Mouse (Mus musculus) lung, embryonic 16.5 days (tissue): ENCODE results near the gene Ednra. TPM values are rescaled to one million over a fixed set of nuclear protein-coding genes. Genes with fewer than 3 reads are reported as not detected.

ENCODE experiments used
- ATAC-seq: fragments of 200-750 bp; cut with Nextera tagmentation; 2 replicates; pipeline ENCODE4 v1.8.0; 2017; ENCODE audit warnings: low read depth, mild to moderate bottlenecking, moderate library complexity
- H3K27ac ChIP-seq: fragments of 300-500 bp; sonication (generic); 2 replicates; pipeline ENCODE4 v1.5.1; 2014; ENCODE audit warnings: mild to moderate bottlenecking, control low read depth, low read length
- H3K27me3 ChIP-seq: fragments of 300-500 bp; sonication (generic); 2 replicates; pipeline ENCODE4 v1.6.1; 2014; ENCODE audit warnings: low read depth, low read length, mixed read lengths; ENCODE audit not compliant: control insufficient read depth, insufficient read depth
- H3K36me3 ChIP-seq: fragments of 300-500 bp; sonication (generic); 2 replicates; pipeline ENCODE4 v1.6.1; 2014; ENCODE audit warnings: low read length; ENCODE audit not compliant: control insufficient read depth, insufficient read depth
- H3K4me1 ChIP-seq: fragments of 300-500 bp; sonication (generic); replicated peaks from 2 replicates; pipeline ENCODE4 v1.6.1; 2014; ENCODE audit warnings: low read length, mixed read lengths; ENCODE audit not compliant: control insufficient read depth, insufficient read depth
- H3K4me2 ChIP-seq: fragments of 300-500 bp; sonication (generic); 2 replicates; pipeline ENCODE4 v1.6.1; 2014; ENCODE audit warnings: low read depth, low read length, control low read depth
- H3K4me3 ChIP-seq: fragments of 300-500 bp; sonication (generic); 2 replicates; pipeline ENCODE4 v1.5.1; 2014; ENCODE audit warnings: mild to moderate bottlenecking, low read length, control low read depth
- H3K9ac ChIP-seq: fragments of 300-500 bp; sonication (generic); 2 replicates; pipeline ENCODE4 v1.6.1; 2014; ENCODE audit warnings: low read length, control low read depth
- H3K9me3 ChIP-seq: fragments of 300-500 bp; sonication (generic); 2 replicates; pipeline ENCODE4 v1.6.1; 2016; ENCODE audit warnings: low read length; ENCODE audit not compliant: control insufficient read depth
- WGBS: fragments of 180-500 bp; shearing (Covaris S2); extraction: QIAGEN DNeasy Blood & Tissue Kit; methylation state at CpG from one replicate; pipeline ENCODE4 v1.1.7; 2014; 5-methylcytosine and 5-hydroxymethylcytosine counted together
- polyA plus RNA-seq: library from polyadenylated mRNA; unstranded; fragments of >200 nt; fragmentation: Nextera tagmentation; extraction: Ambion mirVana; gene quantifications from 2 replicates; pipeline ENCODE4 v1.2.1, GENCODE M21; 2015

Ednra gene
- 109 and 113 TPM in 2 replicates for polyA plus RNA-seq

DNA sequence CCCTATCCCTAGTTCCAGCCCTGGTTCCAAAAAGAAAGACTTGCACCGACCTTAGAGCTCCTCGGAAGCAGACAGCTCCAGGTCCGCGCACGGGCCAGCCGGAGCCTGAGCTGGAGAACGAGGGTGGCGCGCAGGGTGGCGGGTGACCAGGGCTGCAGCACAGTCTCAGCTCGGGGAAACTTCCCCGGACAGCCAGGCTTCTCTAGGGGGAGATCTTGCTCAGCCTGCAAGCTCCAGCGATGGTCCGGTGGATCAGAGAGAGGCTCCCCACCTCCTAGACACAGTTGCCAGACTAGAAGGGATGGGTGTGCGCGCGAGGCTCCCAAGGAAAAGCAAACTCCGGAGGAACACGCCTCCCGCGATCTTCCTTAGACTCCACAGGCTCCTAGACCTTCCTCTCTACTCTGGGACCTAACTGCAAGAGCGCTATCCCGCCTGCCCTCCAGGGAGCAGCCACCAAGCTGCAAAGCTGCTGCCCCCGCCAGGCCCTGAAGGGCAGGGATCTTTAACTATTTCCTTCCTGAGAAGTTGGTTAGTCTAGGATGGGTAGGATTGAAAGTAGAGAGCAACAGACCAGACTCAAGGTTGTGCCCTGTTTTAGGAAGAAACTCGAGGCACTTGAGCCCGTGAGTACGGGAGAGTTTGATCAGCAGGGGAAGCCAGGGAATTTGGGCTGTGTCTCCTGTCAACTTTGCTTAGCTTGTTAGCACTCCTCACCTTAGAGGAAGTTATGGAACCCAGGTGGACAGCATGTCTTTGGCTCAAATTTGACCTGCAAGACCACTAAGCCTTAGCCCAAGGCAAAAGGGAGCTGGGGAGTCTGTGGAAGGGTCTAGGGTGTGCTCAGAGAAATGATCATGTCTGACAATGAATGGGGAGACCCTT, at the start of gene Ednra:
Gene Ednra (minus strand): TSS at position 419 of the 885 bp plus-strand sequence.
- WGBS: 2% methylated on average over 27 of the region's 27 CpGs
- peaks cover 3% of the 10 kb centered on the region; the same call in 1 of the 2 replicates for H3K4me1 ChIP-seq

DNA sequence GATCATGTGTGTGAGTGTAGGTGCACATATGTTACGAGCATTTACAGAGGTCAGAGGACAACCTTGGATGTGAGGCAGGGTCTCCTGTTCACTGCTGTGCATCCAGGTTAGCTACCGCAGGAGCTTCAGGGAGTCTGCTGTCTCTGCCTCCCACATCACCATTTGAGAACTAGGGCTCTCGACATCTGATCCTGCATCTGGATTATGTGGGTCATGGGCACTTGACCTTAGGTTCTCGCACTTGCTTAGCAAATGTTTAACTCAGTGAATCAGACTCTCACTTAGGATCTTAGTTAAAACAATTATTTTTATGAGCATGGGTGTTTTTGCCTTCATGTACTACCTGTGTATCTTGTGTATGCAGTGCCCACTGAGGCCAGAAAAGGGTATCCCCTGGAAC, 49.6 kb upstream of the Ednra start:
- Histone ChIP-seq H3K27me3 (no peaks in the 10 kb centered on the region), H3K9ac (no peak overlapping the region), H3K36me3 (no peaks in the 10 kb centered on the region), H3K27ac (no peak overlapping the region), H3K4me1 (peaks cover 6% of the 10 kb centered on the region; the same call in 1 of the 2 replicates), H3K4me3 (no peak overlapping the region), H3K4me2 (no peak overlapping the region), H3K9me3 (no peaks in the 10 kb centered on the region)
- no peak for ATAC-seq
- WGBS: 64% methylated on average over 4 of the region's 4 CpGs

More for the DNA sequence above, at the start of gene Ednra:
- ATAC-seq: peak; percentile 89
- Histone ChIP-seq H3K9me3 (no peaks in the 10 kb centered on the region), H3K9ac (peak within 1 kb of the TSS; percentile 85), H3K36me3 (peaks cover under 1% of the 10 kb centered on the region; the same call in 1 of the 2 replicates), H3K4me2 (peak within 1 kb of the TSS; percentile 68), H3K4me3 (peak within 1 kb of the TSS; percentile 72), H3K27ac (peak within 1 kb of the TSS; percentile 98), H3K27me3 (no peaks in the 10 kb centered on the region)

DNA sequence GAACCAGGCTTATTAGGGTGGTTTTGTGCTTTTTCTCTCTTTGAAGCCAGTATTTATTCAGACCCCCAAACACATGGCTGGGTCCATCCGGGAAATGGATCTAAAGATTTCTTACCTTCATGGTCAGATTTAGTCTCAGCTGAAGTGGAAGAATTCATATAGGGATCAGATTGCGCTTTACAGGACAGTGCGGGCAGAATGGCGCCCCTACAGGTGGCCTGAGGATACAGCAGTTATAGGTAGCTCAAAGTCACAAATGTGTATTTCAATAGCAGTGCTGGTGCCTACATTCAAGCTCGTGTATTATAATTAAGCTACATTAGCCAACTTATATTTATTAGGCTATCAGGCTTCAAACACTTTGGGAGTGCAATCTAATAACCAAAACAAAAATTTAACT, 49.0 kb upstream of the Ednra start:
- no peak for ATAC-seq
- no peak overlapping the region for H3K4me3 ChIP-seq
- peaks cover 6% of the 10 kb centered on the region; the same call in 1 of the 2 replicates for H3K4me1 ChIP-seq
- no peak overlapping the region for H3K27ac ChIP-seq
- H3K9me3 ChIP-seq: no peaks in the 10 kb centered on the region
- no peaks in the 10 kb centered on the region for H3K27me3 ChIP-seq
- WGBS: 71% methylated on average over 5 of the region's 5 CpGs
- no peak overlapping the region for H3K9ac ChIP-seq
- H3K36me3 ChIP-seq: no peaks in the 10 kb centered on the region
- H3K4me2 ChIP-seq: no peak overlapping the region

DNA sequence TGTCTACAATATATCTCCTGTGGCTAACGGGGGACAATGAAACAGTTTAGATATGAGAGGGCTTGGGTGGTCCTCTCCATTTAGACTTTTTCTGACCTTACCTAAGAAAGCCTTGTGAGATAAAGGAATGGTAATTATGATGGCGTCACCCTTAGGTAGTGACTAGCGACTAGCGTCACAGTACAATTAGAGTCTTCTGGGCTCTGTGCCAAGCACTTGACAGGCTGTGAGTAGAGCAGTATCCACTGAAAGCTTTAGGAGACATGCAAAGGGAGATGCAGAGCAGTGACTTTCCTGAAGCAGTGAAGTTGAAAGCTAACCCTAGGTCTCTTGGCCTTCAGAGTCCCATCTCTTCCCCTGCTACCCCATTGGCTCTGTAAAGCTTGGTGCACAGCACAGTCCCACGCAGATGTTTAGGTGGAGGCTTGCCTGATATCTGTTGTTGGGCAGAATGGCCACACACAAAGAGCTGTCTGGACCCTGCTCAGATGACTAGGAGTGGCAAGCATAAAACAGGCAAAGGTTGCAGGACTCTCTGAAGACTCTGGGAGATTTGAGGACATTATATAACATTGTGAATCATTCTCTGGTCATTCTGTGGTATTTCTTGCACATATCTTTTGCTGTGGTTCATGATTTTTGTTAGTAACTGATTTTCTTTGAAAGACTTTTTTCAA, 48.1 kb upstream of the Ednra start:
- ATAC-seq: peak; percentile 84
- Histone ChIP-seq H3K36me3 (no peaks in the 10 kb centered on the region), H3K9ac (no peak overlapping the region), H3K4me1 (peaks cover 6% of the 10 kb centered on the region; the same call in 1 of the 2 replicates), H3K9me3 (no peaks in the 10 kb centered on the region), H3K27ac (peak overlapping the region; percentile 57), H3K4me3 (no peak overlapping the region), H3K4me2 (no peak overlapping the region), H3K27me3 (no peaks in the 10 kb centered on the region)
- WGBS: 11% methylated on average over 5 of the region's 5 CpGs

DNA sequence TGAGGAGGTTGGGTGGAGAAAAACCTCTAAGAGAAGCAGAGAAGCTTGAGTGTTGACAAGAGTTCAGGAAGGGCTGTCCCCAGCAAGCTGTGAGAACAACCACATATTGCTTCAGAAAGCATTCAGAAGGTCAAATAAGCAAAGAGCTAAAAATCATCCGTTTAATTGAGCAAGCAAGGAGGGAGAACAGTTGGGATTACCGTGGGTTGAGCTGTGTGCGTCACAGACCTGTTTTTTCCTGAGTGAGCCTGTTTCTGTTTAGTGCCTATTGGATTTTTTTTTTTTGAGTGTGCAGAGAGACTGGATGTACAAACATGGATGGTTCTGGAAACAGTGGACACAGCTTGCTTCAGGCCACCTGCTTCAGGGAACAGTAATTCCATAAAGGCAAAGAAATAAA, 46.7 kb upstream of the Ednra start:
- Histone ChIP-seq H3K9me3 (no peaks in the 10 kb centered on the region), H3K27ac (no peak overlapping the region), H3K4me3 (no peak overlapping the region), H3K4me2 (no peak overlapping the region), H3K9ac (no peak overlapping the region), H3K27me3 (no peaks in the 10 kb centered on the region), H3K36me3 (no peaks in the 10 kb centered on the region), H3K4me1 (peaks cover 6% of the 10 kb centered on the region; the same call in 1 of the 2 replicates)
- ATAC-seq: no peak
- 74% methylated on average over 3 of the region's 3 CpGs for WGBS

DNA sequence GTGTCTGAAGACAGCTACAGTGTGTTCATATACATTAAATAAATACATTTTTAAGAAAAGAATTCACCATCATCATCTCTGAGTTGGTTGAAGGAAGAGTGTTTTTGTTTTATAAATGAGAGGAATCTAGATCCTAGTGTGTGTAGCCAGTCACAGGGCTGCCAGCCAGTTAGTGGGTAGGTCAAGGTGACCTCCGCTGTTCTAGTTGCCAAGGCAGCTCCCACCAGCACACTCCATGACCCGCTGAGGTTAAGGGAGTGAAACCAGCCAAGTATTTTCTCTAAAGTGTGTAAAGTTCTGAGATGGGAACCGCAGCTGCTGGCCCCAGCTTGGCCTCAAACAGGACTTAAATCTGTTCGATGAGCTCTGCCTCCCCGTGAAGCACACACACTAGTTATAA, 44.7 kb upstream of the Ednra start:
- Histone ChIP-seq H3K4me1 (peaks cover 6% of the 10 kb centered on the region; the same call in 1 of the 2 replicates), H3K4me3 (no peak overlapping the region), H3K4me2 (no peak overlapping the region), H3K27ac (no peak overlapping the region), H3K9me3 (no peaks in the 10 kb centered on the region), H3K9ac (no peak overlapping the region), H3K36me3 (no peaks in the 10 kb centered on the region), H3K27me3 (no peaks in the 10 kb centered on the region)
- 83% methylated on average over 5 of the region's 5 CpGs for WGBS
- ATAC-seq: no peak

DNA sequence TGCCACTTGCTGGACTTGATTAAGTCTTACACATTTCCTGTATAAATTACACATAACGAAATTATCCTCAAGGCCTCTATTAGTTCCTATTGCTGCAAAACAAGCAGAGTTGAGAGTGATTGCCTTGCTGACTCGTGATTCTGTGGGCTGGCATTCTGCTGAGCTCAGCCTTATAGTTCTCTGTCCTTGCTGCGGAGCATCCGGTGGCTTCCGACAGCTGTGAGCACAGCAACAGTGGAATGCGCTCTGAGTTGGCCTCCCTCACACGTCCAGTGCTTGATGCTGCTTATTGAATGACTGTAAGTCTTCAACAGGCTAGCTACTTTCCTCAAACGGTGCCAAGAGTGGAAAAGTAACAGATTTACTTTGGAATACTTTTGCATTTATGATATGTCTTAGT, 40.0 kb upstream of the Ednra start:
- Histone ChIP-seq H3K4me2 (no peak overlapping the region), H3K27me3 (no peaks in the 10 kb centered on the region), H3K9ac (no peak overlapping the region), H3K27ac (peak overlapping the region; percentile 24; the same call in 1 of the 2 replicates), H3K36me3 (no peaks in the 10 kb centered on the region), H3K4me1 (no peaks in the 10 kb centered on the region), H3K4me3 (no peak overlapping the region), H3K9me3 (0 out of 2 replicates have a peak, but pooled peaks cover 6% of the 10 kb centered on the region)
- WGBS: 35% methylated on average over 8 of the region's 8 CpGs
- ATAC-seq: peak; percentile 84

DNA sequence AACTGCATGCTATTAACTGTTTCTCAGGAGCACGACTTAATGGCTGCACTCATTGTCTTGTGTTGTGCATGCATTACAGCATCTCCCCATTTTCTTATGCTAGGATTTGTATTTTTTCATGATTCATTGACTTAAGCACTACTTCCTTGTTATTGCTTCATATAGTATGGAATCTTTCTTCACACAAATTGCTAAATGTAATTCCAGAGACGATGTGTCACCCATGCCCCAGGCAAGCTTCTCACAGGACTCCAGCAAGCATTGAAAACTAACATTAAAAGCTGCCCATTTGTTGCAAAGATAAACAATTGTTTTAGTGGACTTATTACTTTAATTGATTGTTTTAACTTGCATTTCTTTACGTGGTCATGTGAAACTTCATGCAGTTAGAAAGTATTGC, 38.7 kb upstream of the Ednra start:
- H3K9me3 ChIP-seq: 0 out of 2 replicates have a peak, but pooled peaks cover 6% of the 10 kb centered on the region
- no peak overlapping the region for H3K4me3 ChIP-seq
- ATAC-seq: no peak
- H3K27me3 ChIP-seq: no peaks in the 10 kb centered on the region
- no peaks in the 10 kb centered on the region for H3K4me1 ChIP-seq
- WGBS: 67% methylated on average over 3 of the region's 3 CpGs
- no peak overlapping the region for H3K9ac ChIP-seq
- no peak overlapping the region for H3K4me2 ChIP-seq
- H3K27ac ChIP-seq: no peak overlapping the region
- no peaks in the 10 kb centered on the region for H3K36me3 ChIP-seq

DNA sequence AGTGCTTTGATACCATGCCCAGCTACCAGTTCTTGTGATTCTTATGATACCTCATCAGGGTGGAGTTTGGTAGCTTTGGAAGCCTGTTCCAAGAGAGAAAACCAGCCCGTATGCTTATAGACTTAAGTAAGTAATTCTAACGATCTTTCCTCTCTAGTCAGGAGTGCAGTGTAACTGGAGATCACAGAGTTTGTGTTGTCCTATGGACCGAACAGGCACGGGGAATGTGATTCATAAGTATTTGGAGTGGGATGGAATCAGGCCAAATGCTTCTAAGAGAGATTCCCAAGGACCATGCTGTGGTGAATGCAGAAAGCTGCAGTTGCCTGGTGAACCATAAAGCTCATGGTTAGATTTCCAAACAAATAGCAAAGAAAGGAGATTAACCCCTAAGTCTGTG, 31.2 kb upstream of the Ednra start:
- Histone ChIP-seq H3K4me3 (no peak overlapping the region), H3K36me3 (no peaks in the 10 kb centered on the region), H3K4me2 (peak overlapping the region; percentile 11), H3K27me3 (no peaks in the 10 kb centered on the region), H3K9ac (0 out of 2 replicates have a peak overlapping the region, but pooled peaks have one; percentile 17), H3K27ac (peak overlapping the region; percentile 38; the same call in 1 of the 2 replicates), H3K9me3 (no peaks in the 10 kb centered on the region), H3K4me1 (peaks cover 12% of the 10 kb centered on the region)
- WGBS: 19% methylated on average over 4 of the region's 4 CpGs
- peak; percentile 84 for ATAC-seq
